In genomic region chr10:126511511-126511910, GRCm38 (mm10) we compare ENCODE assay signal across 8 mouse cellular contexts.
DNase-seq lines count a peak whose midpoint lies in the region; ATAC-seq lines count a peak whose summit lies in the region.
"Had no signal": no experiment of that assay in that cellular context is flagged by ENCODE, and none has a peak within 500 bp of the region (broad histone marks: within the 10 kb centered on the region; RNA-seq: fewer than 3 reads in every experiment).

No protein-coding gene starts in this region.

- H3K27ac ChIP-seq in forebrain, embryonic 14.5 days (ENCODE audit: low read depth, low read length): no peak overlapping the region
- H3K27ac ChIP-seq: liver, embryonic 13.5 days had no signal

- DNase-seq in adrenal gland, adult 18-20 months (ENCODE audit: low spot score in 2 of 2): peak; percentile 99 to 100
- peak; percentile 78 for DNase-seq in cerebellum, adult 8-10 months
- DNase-seq in heart, postnatal 25 days (ENCODE audit: low spot score): peak; percentile 92
- DNase-seq in left cerebral cortex, adult 9 months (ENCODE audit: low spot score in 2 of 2): peak; percentile 78 to 95
- DNase-seq in right cerebral cortex, postnatal 4 days: peak; percentile 95
- no peak for DNase-seq in forebrain, embryonic 14.5 days (ENCODE audit: low spot score)
- DNase-seq: liver, embryonic 13.5 days had no signal

- no peak overlapping the region for H3K9ac ChIP-seq in forebrain, embryonic 14.5 days (ENCODE audit: low read length)
- H3K9ac ChIP-seq: liver, embryonic 13.5 days had no signal

- no peaks in the 10 kb centered on the region for H3K36me3 ChIP-seq in forebrain, embryonic 14.5 days (ENCODE audit: control insufficient read depth, insufficient read depth, low read length)
- H3K36me3 ChIP-seq: liver, embryonic 13.5 days had no signal

- 96% methylated on average over 10 of the region's 10 CpGs for WGBS in forebrain, embryonic 14.5 days

- no peaks in the 10 kb centered on the region for H3K27me3 ChIP-seq in forebrain, embryonic 14.5 days (replicated peaks; ENCODE audit: control insufficient read depth, insufficient read depth, low read length)
- H3K27me3 ChIP-seq: liver, embryonic 13.5 days had no signal

- no peak overlapping the region for H3K4me3 ChIP-seq in forebrain, embryonic 14.5 days (ENCODE audit: low read depth, low read length)
- H3K4me3 ChIP-seq: liver, embryonic 13.5 days had no signal

- no peak overlapping the region for H3K4me2 ChIP-seq in forebrain, embryonic 14.5 days (ENCODE audit: low read length)
- H3K4me2 ChIP-seq: liver, embryonic 13.5 days had no signal

- no peak for ATAC-seq in granulocyte monocyte progenitor cell, adult 5-6 weeks (replicated peaks; ENCODE audit: poor library complexity, severe bottlenecking)
- no peak for ATAC-seq in forebrain, embryonic 14.5 days

- no peaks in the 10 kb centered on the region for H3K9me3 ChIP-seq in forebrain, embryonic 14.5 days (replicated peaks; ENCODE audit: control insufficient read depth, low read length)

- no peaks in the 10 kb centered on the region for H3K4me1 ChIP-seq in forebrain, embryonic 14.5 days (ENCODE audit: control insufficient read depth, insufficient read depth, low read length)
- H3K4me1 ChIP-seq: liver, embryonic 13.5 days had no signal

- intact Hi-C loops in heart, postnatal 25 days (cut with DNase I): no loop called here
